Mouse (Mus musculus) gastrocnemius, postnatal 10 days (tissue): ENCODE measurements around the gene Daxx. TPM values are rescaled to one million over a fixed set of nuclear protein-coding genes. Genes with fewer than 3 reads are reported as not detected.
"Not testable (repeated sequence)": the region's sequence is repeated elsewhere in the genome, so short reads cannot be mapped to it uniquely, and the experiment has no call there.

ENCODE experiments used
- DNase-seq: peaks from one replicate; pipeline ENCODE4 v3.0.0; 2021; ENCODE audit warnings: mixed read lengths
- long read RNA-seq, 2 experiments: library from polyadenylated mRNA; stranded (forward); transcript quantifications; one replicate each; pipeline ENCODE4 v2.0.0; 2021
- total RNA-seq, 2 experiments: library from RNA; stranded (reverse); gene quantifications; 2 replicates each; pipeline ENCODE4 v1.2.3; 2021

Gene Daxx
- 10 to 100 TPM; 12.1 to 13.5 TPM for total RNA-seq
- long read RNA-seq, experiment 1, transcript Daxx-201 (8 exons, 2,581 nt) = major isoform, 14 of 19 reads
- long read RNA-seq, experiment 1, partial matches to known transcripts = 1 of 19 reads
- long read RNA-seq, experiment 1, other reads (novel, unspliced or antisense) = 4 of 19 reads
- long read RNA-seq, experiment 2, transcript Daxx-201 (8 exons, 2,581 nt) = major isoform, 12 of 14 reads
- long read RNA-seq, experiment 2, partial matches to known transcripts = 0 of 14 reads
- long read RNA-seq, experiment 2, other reads (novel, unspliced or antisense) = 2 of 14 reads

DNA sequence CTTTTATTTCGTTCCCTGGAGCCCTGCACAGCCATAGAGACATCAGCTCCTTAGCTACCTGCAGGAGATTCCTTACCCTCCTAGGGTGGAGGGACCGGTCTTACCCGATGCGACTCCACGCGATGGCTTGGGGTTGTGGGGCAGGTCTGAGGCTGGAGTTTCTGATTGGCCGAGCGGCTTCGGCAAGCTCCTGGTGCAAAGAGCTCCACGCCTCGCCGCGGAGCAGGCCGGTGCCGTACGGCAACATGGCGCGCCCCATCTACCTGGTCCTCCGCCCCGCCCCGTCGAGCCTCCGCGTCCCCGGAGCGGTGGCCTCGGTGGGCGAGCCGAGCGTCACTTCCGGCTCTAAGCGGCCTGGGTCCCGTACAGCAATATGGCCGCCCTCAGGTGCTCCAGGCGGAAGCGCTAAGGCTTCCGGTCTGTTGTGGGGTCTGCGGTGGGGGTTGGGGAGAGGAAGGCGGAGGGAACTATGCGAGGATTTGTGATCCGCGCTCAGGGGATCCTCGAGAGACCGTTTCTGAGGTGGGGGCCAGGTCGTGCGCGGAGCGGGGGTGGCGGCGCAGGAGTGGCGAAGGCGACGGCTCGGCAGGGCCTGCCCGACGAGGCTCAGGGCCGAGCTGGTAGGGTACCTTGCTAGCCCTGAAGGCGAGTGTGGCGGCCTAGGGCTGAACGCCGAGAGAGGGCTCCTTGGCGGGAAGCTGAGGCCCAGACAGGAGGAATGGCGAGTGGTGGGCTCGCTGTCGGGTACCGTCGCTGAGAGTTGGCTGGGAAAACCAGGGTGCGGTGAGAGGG is at the start of gene Daxx:
Daxx (plus strand) TSS at position 338 of the 792 bp plus-strand sequence.
- peak; percentile 98 for DNase-seq

DNA sequence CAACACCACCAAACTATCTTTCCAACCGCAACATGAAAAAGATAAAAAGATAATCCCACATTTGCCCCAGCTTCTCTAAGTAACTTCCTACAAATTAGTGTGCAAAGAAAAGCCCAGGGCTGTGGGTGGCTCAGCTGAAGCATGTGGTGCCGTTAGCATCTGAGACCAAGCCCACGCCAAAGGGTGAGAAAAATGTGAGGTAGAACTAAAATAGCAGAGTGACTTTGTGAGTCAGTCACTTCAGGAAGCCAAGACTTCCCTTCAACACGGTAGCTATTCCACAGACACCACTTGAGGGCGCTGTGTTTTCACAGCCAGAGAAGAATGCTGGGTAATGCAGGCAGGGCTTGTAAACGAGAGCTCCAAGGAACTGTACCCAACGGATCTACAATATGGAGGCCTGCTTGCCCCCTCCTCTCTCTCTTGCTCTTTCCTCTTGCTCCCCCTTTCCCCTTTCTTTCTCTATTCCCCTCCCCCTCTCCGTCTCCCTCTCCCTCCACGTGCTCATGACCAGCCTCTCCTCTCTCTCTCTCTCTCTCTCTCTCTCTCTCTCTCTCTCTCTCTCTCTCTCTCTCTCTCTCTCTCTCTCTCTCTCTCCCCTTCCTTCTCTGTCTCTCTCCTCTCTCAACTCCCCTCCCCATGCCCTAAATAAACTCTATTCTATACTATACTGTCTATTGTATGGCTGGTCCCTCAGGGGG is 43.7 kb upstream of the Daxx start:
- peak; percentile 40 for DNase-seq

- DNase-seq = not testable (repeated sequence)
Observed at GRCm38 (mm10) chr17:33873537-33873936, 35.7 kb upstream of the Daxx start, which contains the start of gene Gm7029. Gene Gm7029 (plus strand): TSS chr17:33873837.

- DNase-seq = no peak
Observed at GRCm38 (mm10) chr17:33874411-33874810, 34.8 kb upstream of the Daxx start.

GRCm38 (mm10) chr17:33875797-33876196 is 33.4 kb upstream of the Daxx start:
- not testable (repeated sequence) for DNase-seq

DNA sequence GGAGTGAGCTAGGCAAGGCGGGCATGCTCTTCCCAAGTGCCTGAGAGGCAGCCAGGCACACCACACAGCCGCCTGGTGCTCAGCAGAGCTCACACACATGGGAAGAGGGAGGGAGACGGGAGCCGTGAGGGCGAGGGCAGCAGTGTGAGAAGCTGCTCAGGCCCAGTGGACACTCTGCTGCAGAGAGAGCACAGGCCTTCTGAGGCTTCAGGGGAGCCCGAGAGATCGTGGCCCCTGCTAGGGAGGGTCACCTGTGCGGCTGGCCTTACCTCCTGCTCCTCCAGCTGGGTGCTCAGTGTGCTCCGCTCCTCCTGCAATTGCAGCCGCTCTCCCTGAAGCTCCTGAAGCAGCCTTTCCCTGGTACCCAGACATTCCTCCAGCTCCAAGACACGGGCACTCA is 24.9 kb upstream of the Daxx start:
- DNase-seq = not testable (repeated sequence)

DNA sequence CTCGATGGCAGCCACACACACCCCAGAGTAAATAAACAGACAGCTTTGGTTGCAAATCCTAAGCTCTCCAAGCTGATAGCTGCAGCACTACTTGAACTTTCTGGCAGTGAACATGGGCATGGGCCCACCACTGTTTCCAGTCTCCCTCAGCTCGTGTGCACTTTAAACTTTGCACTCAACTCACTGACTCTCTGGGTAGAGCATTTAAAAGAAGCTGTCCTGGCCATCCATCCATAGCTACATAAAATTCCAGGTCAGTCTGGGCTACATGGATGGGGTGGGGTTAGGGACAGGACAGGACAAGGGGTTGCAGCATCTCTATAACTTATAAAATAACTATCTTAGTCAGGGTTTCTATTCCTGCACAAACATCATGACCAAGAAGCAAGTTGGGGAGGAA is 21.4 kb upstream of the Daxx start:
- DNase-seq = not testable (repeated sequence)

DNA sequence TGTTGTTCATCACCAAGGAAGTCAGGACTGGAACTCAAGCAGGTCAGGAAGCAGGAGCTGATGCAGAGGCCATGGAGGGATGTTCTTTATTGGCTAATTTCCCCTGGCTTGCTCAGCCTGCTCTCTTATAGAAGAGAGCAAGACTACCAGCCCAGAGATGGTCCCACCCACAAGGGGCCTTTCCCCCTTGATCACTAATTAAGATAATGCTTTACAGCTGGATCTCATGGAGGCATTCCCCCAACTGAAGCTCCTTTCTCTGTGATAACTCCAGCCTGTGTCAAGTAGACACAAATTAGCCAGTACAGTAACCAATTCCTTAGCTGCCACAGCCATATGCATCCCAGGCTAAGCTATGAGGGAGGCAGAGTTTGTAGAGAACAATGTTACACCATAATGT is 21.0 kb upstream of the Daxx start:
- not testable (repeated sequence) for DNase-seq

DNA sequence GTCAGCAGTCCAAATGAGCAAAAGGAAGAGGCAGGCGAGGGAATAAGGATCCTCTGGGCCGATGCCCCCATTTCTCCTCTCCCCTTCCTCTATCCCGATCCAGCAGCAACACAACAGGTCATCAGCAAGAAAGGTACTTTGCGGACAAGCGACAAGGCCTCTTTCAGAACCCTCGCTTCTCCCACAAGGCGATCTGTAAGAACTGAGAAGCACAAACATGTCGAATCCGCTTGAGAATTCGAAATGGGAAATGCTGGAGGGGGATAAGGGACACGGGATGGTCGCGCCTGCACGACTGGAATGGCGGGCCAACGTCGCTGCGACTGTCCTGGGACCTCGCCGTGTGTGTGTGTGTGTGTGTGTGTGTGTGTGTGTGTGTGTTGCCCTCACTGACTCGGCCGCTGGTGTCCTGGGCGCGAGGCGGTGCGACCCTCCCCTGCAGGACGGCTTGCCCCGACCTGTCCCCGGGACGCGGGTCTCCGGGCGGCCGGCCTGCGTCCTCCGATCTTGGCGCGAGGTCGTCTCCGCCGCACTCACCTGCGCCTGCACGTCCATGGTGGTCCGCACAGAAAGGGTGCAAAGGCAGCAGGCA is 19.2 kb upstream of the Daxx start:
- DNase-seq = not testable (repeated sequence)

- DNase-seq = peak; percentile 98
Observed at GRCm38 (mm10) chr17:33890533-33891059, 18.6 kb upstream of the Daxx start, which contains the start of gene Kifc1. Gene Kifc1 (minus strand): TSS chr17:33890661.

GRCm38 (mm10) chr17:33891357-33891756 is 17.9 kb upstream of the Daxx start:
- no peak for DNase-seq

- not testable (repeated sequence) for DNase-seq
Observed at GRCm38 (mm10) chr17:33891892-33892291, 17.3 kb upstream of the Daxx start.

GRCm38 (mm10) chr17:33892429-33892828 is 16.8 kb upstream of the Daxx start:
- no peak for DNase-seq

DNA sequence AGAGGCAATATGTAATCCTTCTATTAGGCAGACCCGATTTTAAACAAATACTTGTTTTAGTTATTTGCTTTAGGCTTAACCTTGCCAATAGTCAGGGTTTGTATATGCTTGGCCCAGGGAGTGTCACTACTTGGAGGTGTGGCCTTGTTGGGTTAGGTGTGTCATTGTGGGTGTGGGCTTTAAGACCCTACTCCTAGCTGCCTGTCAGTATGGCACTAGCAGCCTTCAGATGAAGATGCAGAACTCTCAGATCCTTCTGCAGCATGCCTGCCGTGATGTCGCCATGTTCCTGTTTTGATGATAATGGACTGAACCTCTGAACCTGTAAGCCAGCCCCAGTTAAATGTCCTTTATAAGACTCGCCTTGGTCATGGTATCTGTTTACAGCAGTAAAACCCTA is 16.2 kb upstream of the Daxx start:
- not testable (repeated sequence) for DNase-seq

DNA sequence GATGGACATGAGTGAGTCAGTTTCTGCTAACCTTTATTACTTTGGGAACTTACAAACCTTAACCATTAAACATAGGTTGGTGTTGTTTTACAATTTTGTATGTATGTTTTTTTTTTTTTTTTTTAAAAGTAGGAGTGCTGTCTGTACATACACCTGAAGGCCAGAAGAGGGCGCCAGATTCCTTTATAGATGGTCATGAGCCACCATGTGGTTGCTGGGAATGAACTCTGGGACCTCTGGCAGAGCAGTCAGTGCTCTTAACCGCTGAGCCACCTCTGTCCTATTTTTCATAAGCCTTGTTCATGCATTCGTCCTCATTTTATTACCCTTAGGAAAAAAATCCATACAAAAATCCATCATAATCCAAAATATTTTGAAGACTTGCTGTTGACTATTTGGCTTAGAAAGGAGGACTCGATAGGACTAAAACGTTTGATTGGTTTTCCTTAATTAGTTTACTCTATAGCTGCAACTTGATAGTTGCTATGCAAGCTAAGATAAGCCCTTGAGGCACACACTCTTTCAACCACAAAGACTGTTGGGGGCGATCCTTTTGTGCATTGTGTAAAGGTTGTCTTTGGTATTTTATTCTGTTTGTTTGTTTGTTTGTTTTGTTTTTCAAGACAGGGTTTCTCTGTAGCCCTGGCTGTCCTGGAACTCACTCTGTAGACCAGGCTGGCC is 12.0 kb upstream of the Daxx start:
- no peak for DNase-seq

DNA sequence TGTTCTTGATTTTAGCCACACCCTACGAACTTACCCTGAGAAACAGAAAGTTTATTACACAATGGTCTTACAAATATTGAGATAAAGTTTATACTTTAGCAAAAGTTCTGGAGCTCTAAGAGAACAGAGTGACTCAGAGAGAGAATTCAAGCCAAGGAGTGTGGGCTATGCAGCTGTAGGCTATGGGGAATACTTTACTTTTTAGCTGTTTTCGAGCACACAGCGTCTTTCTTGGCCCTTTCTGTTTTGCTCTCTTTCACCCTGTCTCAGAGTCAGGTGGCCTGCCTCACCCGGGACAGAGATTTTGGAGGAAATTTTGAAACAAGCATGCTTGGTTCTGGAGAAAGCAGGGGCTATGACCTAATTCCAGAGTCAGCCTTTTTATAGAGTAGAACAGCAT is 11.0 kb upstream of the Daxx start:
- DNase-seq = not testable (repeated sequence)

DNA sequence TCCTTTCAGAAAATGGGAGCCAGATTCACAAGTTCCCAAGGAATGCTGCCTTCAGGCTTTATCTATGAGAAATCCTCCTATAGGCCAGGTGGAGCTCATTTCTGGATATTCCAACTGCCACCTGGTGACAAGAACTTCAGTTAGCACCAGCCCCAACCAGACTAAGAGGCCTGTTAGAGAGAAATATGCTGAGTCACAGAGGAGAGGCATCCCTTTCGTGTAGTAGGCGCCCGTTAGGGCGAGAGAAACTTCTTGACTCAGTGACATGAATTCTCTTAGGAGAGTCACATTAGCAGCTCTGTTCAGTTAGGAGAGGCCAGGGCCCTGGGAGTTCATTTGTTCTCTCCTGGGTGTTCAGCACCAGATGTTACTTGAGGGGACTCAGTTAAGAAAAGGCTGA is 9.6 kb upstream of the Daxx start:
- no peak for DNase-seq

GRCm38 (mm10) chr17:33900281-33900988 is 8.8 kb upstream of the Daxx start:
- no peak for DNase-seq

DNA sequence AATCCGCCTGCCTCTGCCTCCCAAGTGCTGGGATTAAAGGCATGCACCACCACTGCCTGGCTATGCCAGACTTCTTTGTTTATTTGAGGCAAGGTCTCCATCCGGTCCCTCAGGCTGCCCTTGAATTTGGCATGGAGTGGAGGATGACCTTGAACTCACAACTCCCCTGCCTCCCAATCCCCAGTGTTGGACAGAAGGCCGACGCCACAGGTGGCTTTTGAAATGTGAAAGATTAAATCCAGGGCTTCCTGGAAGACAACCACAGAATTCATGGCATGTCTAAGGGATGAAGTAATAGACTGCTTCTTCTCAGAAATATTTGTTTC is 8.3 kb upstream of the Daxx start:
- no peak for DNase-seq

DNA sequence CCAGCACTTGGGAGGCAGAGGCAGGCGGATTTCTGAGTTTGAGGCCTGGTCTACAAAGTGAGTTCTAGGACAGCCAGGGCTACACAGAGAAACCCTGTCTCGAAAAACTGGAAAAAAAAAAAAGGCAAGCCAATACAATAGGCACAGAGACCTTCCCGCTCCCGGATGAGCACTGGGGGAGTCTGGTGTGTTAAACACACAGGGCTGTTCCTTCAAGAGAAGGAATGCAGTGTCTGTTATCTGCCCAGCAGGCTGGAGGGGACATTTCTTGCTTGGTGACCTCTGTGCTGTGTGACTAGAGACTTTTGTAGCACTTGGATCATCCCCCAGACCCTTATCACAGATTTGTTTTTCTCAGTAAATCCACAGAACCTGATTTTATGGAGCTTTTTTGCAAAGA is 7.6 kb upstream of the Daxx start:
- DNase-seq = no peak

DNA sequence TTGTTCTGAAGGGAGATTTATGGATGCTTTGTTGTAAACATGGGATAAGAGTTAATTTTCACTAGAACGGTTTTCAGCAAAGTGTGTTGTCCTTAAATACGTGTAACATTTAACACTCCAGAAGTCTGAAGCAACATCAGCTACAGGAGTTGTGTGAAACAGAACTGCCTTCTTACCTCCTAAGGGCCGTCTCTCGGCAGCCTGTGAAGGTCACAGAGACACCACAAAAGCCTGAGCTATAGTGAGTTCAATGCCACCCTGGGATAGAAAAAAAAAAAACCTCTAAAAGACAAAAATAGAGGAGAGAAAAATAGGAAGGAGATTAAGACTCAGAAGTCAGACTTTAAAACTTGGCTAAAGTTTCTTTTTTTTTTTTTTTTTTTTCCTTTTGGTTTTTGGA is 7.1 kb upstream of the Daxx start:
- no peak for DNase-seq
